ENCODE assay signal across 28 mouse cellular contexts in genomic region chr8:51764204-51764603, GRCm38 (mm10).
DNase-seq lines count a peak whose midpoint lies in the region; ATAC-seq lines count a peak whose summit lies in the region.
"Had no signal": no experiment of that assay in that cellular context is flagged by ENCODE, and none has a peak within 500 bp of the region (broad histone marks: within the 10 kb centered on the region; RNA-seq: fewer than 3 reads in every experiment).

No protein-coding gene starts in this region.

- no peak overlapping the region for H3K27ac ChIP-seq in forebrain, embryonic 11.5 days (ENCODE audit: low read depth, low read length)
- H3K27ac ChIP-seq in forebrain, embryonic 12.5 days: no peak overlapping the region
- H3K27ac ChIP-seq in forebrain, embryonic 14.5 days (ENCODE audit: low read depth, low read length): no peak overlapping the region
- H3K27ac ChIP-seq in forebrain, embryonic 16.5 days (ENCODE audit: low read length): no peak overlapping the region
- H3K27ac ChIP-seq in midbrain, embryonic 12.5 days (replicated peaks): no peak overlapping the region
- no peak overlapping the region for H3K27ac ChIP-seq in midbrain, embryonic 11.5 days (ENCODE audit: low read depth, low read length)
- H3K27ac ChIP-seq: embryonic facial prominence, embryonic 13.5 days; embryonic facial prominence, embryonic 15.5 days; forebrain, embryonic 15.5 days had no signal

- H3K4me2 ChIP-seq in forebrain, embryonic 11.5 days (ENCODE audit: low read depth, low read length, severe bottlenecking): no peak overlapping the region
- no peak overlapping the region for H3K4me2 ChIP-seq in forebrain, embryonic 12.5 days
- no peak overlapping the region for H3K4me2 ChIP-seq in forebrain, embryonic 14.5 days (ENCODE audit: low read length)
- no peak overlapping the region for H3K4me2 ChIP-seq in forebrain, embryonic 16.5 days (ENCODE audit: low read length)
- H3K4me2 ChIP-seq in midbrain, embryonic 12.5 days (replicated peaks): no peak overlapping the region
- no peak overlapping the region for H3K4me2 ChIP-seq in midbrain, embryonic 11.5 days
- H3K4me2 ChIP-seq: embryonic facial prominence, embryonic 13.5 days; embryonic facial prominence, embryonic 15.5 days; forebrain, embryonic 15.5 days had no signal

- no peak overlapping the region for H3K4me3 ChIP-seq in forebrain, embryonic 11.5 days (ENCODE audit: low read depth, low read length)
- H3K4me3 ChIP-seq in forebrain, embryonic 12.5 days (replicated peaks): no peak overlapping the region
- no peak overlapping the region for H3K4me3 ChIP-seq in forebrain, embryonic 14.5 days (ENCODE audit: low read depth, low read length)
- no peak overlapping the region for H3K4me3 ChIP-seq in forebrain, embryonic 16.5 days (replicated peaks; ENCODE audit: low read length)
- no peak overlapping the region for H3K4me3 ChIP-seq in midbrain, embryonic 12.5 days
- no peak overlapping the region for H3K4me3 ChIP-seq in midbrain, embryonic 11.5 days (ENCODE audit: low read depth, low read length)
- H3K4me3 ChIP-seq: embryonic facial prominence, embryonic 13.5 days; embryonic facial prominence, embryonic 15.5 days; erythroblast, embryonic 14.5 days; forebrain, embryonic 15.5 days had no signal

- H3K9ac ChIP-seq in forebrain, embryonic 11.5 days (ENCODE audit: low read length): no peak overlapping the region
- no peak overlapping the region for H3K9ac ChIP-seq in forebrain, embryonic 12.5 days
- no peak overlapping the region for H3K9ac ChIP-seq in forebrain, embryonic 14.5 days (ENCODE audit: low read length)
- no peak overlapping the region for H3K9ac ChIP-seq in forebrain, embryonic 16.5 days (replicated peaks; ENCODE audit: low read depth, low read length)
- H3K9ac ChIP-seq in midbrain, embryonic 12.5 days (replicated peaks): no peak overlapping the region
- no peak overlapping the region for H3K9ac ChIP-seq in midbrain, embryonic 11.5 days (ENCODE audit: low read length)
- H3K9ac ChIP-seq: embryonic facial prominence, embryonic 13.5 days; embryonic facial prominence, embryonic 15.5 days; forebrain, embryonic 15.5 days had no signal

- 0 out of 2 replicates have a peak, but pooled peaks have one; percentile 12 for ATAC-seq in forebrain, embryonic 11.5 days (replicated peaks; ENCODE audit: low FRiP score)
- ATAC-seq in forebrain, embryonic 12.5 days (ENCODE audit: low FRiP score): no peak
- peak; percentile 72; the same call in 1 of the 2 replicates for ATAC-seq in forebrain, embryonic 14.5 days
- no peak for ATAC-seq in forebrain, embryonic 16.5 days
- 0 out of 2 replicates have a peak, but pooled peaks have one; percentile 52 for ATAC-seq in midbrain, embryonic 12.5 days (ENCODE audit: low FRiP score, low read depth)
- ATAC-seq in midbrain, embryonic 11.5 days (ENCODE audit: low FRiP score): no peak; the same call in 1 of the 2 replicates
- no peak for ATAC-seq in megakaryocyte progenitor cell, adult 5-6 weeks (replicated peaks; ENCODE audit: poor library complexity)
- ATAC-seq: activated CD4-positive, CD25-positive, alpha-beta regulatory T cell, adult 4 months; CD4-positive, CD25-positive, alpha-beta regulatory T cell, adult 4 months; forebrain, embryonic 15.5 days; Patski had no signal

- 70% methylated on average over 3 of the region's 3 CpGs for WGBS in forebrain, embryonic 11.5 days
- WGBS in forebrain, embryonic 12.5 days: 53% methylated on average over 3 of the region's 3 CpGs
- WGBS in forebrain, embryonic 14.5 days: 24% methylated on average over 3 of the region's 3 CpGs
- WGBS in forebrain, embryonic 16.5 days: 32% methylated on average over 3 of the region's 3 CpGs
- WGBS in midbrain, embryonic 12.5 days: 66% methylated on average over 3 of the region's 3 CpGs
- 82% methylated on average over 3 of the region's 3 CpGs for WGBS in midbrain, embryonic 11.5 days

- H3K9me3 ChIP-seq in forebrain, embryonic 11.5 days (ENCODE audit: control insufficient read depth, low read length): no peaks in the 10 kb centered on the region
- no peaks in the 10 kb centered on the region for H3K9me3 ChIP-seq in forebrain, embryonic 12.5 days
- H3K9me3 ChIP-seq in forebrain, embryonic 14.5 days (replicated peaks; ENCODE audit: control insufficient read depth, low read length): no peaks in the 10 kb centered on the region
- H3K9me3 ChIP-seq in forebrain, embryonic 16.5 days (ENCODE audit: control insufficient read depth, low read length): no peaks in the 10 kb centered on the region
- no peaks in the 10 kb centered on the region for H3K9me3 ChIP-seq in midbrain, embryonic 12.5 days
- H3K9me3 ChIP-seq in midbrain, embryonic 11.5 days (ENCODE audit: control insufficient read depth, low read length): no peaks in the 10 kb centered on the region
- H3K9me3 ChIP-seq: embryonic facial prominence, embryonic 13.5 days; embryonic facial prominence, embryonic 15.5 days; forebrain, embryonic 15.5 days; G1E had no signal

- no peaks in the 10 kb centered on the region for H3K4me1 ChIP-seq in forebrain, embryonic 11.5 days (replicated peaks; ENCODE audit: control insufficient read depth, insufficient read depth, low read length)
- H3K4me1 ChIP-seq in forebrain, embryonic 12.5 days: no peaks in the 10 kb centered on the region
- no peaks in the 10 kb centered on the region for H3K4me1 ChIP-seq in forebrain, embryonic 14.5 days (ENCODE audit: control insufficient read depth, insufficient read depth, low read length)
- no peaks in the 10 kb centered on the region for H3K4me1 ChIP-seq in forebrain, embryonic 16.5 days (replicated peaks; ENCODE audit: control insufficient read depth, insufficient read depth, low read length)
- no peaks in the 10 kb centered on the region for H3K4me1 ChIP-seq in midbrain, embryonic 12.5 days
- no peaks in the 10 kb centered on the region for H3K4me1 ChIP-seq in midbrain, embryonic 11.5 days (ENCODE audit: control insufficient read depth, insufficient read depth, low read length)
- H3K4me1 ChIP-seq: embryonic facial prominence, embryonic 13.5 days; embryonic facial prominence, embryonic 15.5 days; forebrain, embryonic 15.5 days had no signal

- no peak for DNase-seq in forebrain, embryonic 11.5 days (ENCODE audit: low spot score)
- peak; percentile 38 for DNase-seq in forebrain, embryonic 14.5 days (ENCODE audit: low spot score)
- DNase-seq in midbrain, embryonic 11.5 days (ENCODE audit: low spot score, missing footprints): no peak
- DNase-seq in retina, postnatal 1 day: peak; percentile 3
- DNase-seq: adrenal gland, adult 8-10 months; adrenal gland, postnatal 14 days; adrenal gland, postnatal 36 days; B cell, adult 2 months; cerebellum, adult 11 months; cerebellum, adult 18-20 months; cerebellum, adult 8-10 months; cerebellum, adult 9-11 months; cerebellum, postnatal 14 days; cerebellum, postnatal 36 days; embryo, embryonic 11 days had no signal

- no peaks in the 10 kb centered on the region for H3K36me3 ChIP-seq in forebrain, embryonic 11.5 days (ENCODE audit: control insufficient read depth, insufficient read depth, low read length)
- no peaks in the 10 kb centered on the region for H3K36me3 ChIP-seq in forebrain, embryonic 12.5 days (replicated peaks)
- H3K36me3 ChIP-seq in forebrain, embryonic 14.5 days (ENCODE audit: control insufficient read depth, insufficient read depth, low read length): no peaks in the 10 kb centered on the region
- no peaks in the 10 kb centered on the region for H3K36me3 ChIP-seq in forebrain, embryonic 16.5 days (ENCODE audit: control insufficient read depth, insufficient read depth)
- H3K36me3 ChIP-seq in midbrain, embryonic 12.5 days: no peaks in the 10 kb centered on the region
- H3K36me3 ChIP-seq in midbrain, embryonic 11.5 days (ENCODE audit: control insufficient read depth, insufficient read depth, low read length): no peaks in the 10 kb centered on the region
- H3K36me3 ChIP-seq: embryonic facial prominence, embryonic 13.5 days; embryonic facial prominence, embryonic 15.5 days; forebrain, embryonic 15.5 days; G1E had no signal

- no peaks in the 10 kb centered on the region for H3K27me3 ChIP-seq in forebrain, embryonic 11.5 days (ENCODE audit: control insufficient read depth, insufficient read depth, low read length)
- no peaks in the 10 kb centered on the region for H3K27me3 ChIP-seq in forebrain, embryonic 12.5 days
- no peaks in the 10 kb centered on the region for H3K27me3 ChIP-seq in forebrain, embryonic 14.5 days (replicated peaks; ENCODE audit: control insufficient read depth, insufficient read depth, low read length)
- no peaks in the 10 kb centered on the region for H3K27me3 ChIP-seq in forebrain, embryonic 16.5 days (replicated peaks; ENCODE audit: control insufficient read depth, insufficient read depth, low read length)
- no peaks in the 10 kb centered on the region for H3K27me3 ChIP-seq in midbrain, embryonic 12.5 days
- H3K27me3 ChIP-seq in midbrain, embryonic 11.5 days (ENCODE audit: control insufficient read depth, insufficient read depth, low read length): no peaks in the 10 kb centered on the region
- H3K27me3 ChIP-seq: CH12.LX; embryonic facial prominence, embryonic 13.5 days; embryonic facial prominence, embryonic 15.5 days; forebrain, embryonic 15.5 days; Patski had no signal

Comparison
In these comparisons a context has a peak if more than half of its experiments do, and no peak if none do; other contexts are left out.
1. ATAC-seq: peak in forebrain, embryonic 11.5 days (single experiment), forebrain, embryonic 14.5 days (single experiment) and midbrain, embryonic 12.5 days (single experiment); none in forebrain, embryonic 12.5 days (single experiment), forebrain, embryonic 16.5 days (single experiment), midbrain, embryonic 11.5 days (single experiment) and megakaryocyte progenitor cell, adult 5-6 weeks (single experiment).
2. DNase-seq: peak in forebrain, embryonic 14.5 days (single experiment) and retina, postnatal 1 day (single experiment); none in forebrain, embryonic 11.5 days (single experiment) and midbrain, embryonic 11.5 days (single experiment).